Mouse (Mus musculus): ENCODE measurements at regions not wholly inside any gene's neighbourhood (a gene's known extent, or its start where the extent isn't known, plus 50 kb on each side); places are given as distances from the start of the nearest gene placed in this dataset.

- H3K9ac ChIP-seq (ENCODE audit: low read length) = no peak overlapping the region
- no peaks in the 10 kb centered on the region for H3K27me3 ChIP-seq (ENCODE audit: control insufficient read depth, insufficient read depth, low read length)
- no peaks in the 10 kb centered on the region for H3K36me3 ChIP-seq (ENCODE audit: control insufficient read depth, insufficient read depth, low read length)
- 76% methylated on average over 8 of the region's 8 CpGs for WGBS
- H3K27ac ChIP-seq (replicated peaks; ENCODE audit: low read depth, low read length) = no peak overlapping the region
- DNase-seq (ENCODE audit: low spot score) (no peak), ATAC-seq (ENCODE audit: insufficient number of reproducible peaks, low FRiP score, low TSS enrichment, low read depth) (no peak)
- no peak overlapping the region for H3K4me2 ChIP-seq (ENCODE audit: low read depth, severe bottlenecking)
- H3K4me3 ChIP-seq (ENCODE audit: low read depth, low read length) = no peak overlapping the region
- H3K4me1 ChIP-seq (ENCODE audit: control insufficient read depth, insufficient read depth, low read length) = no peaks in the 10 kb centered on the region
- H3K9me3 ChIP-seq (ENCODE audit: control insufficient read depth, low read length) = no peaks in the 10 kb centered on the region
Observed at GRCm38 (mm10) chr15:38414318-38415090, 989.1 kb downstream of the 4930447A16Rik start.

- Histone ChIP-seq H3K27ac (replicated peaks; ENCODE audit: low read depth, low read length) (no peak overlapping the region), H3K4me2 (ENCODE audit: low read depth, severe bottlenecking) (no peak overlapping the region), H3K27me3 (ENCODE audit: control insufficient read depth, insufficient read depth, low read length) (no peaks in the 10 kb centered on the region), H3K36me3 (ENCODE audit: control insufficient read depth, insufficient read depth, low read length) (no peaks in the 10 kb centered on the region), H3K9me3 (ENCODE audit: control insufficient read depth, low read length) (no peaks in the 10 kb centered on the region), H3K9ac (ENCODE audit: low read length) (no peak overlapping the region), H3K4me3 (ENCODE audit: low read depth, low read length) (no peak overlapping the region), H3K4me1 (ENCODE audit: control insufficient read depth, insufficient read depth, low read length) (no peaks in the 10 kb centered on the region)
- WGBS = 60% methylated on average over 2 of the region's 2 CpGs
- ATAC-seq (ENCODE audit: insufficient number of reproducible peaks, low FRiP score, low TSS enrichment, low read depth) (no peak), DNase-seq (ENCODE audit: low spot score) (no peak)
Observed at GRCm38 (mm10) chr15:38415091-38415486, 989.7 kb downstream of the 4930447A16Rik start.

- Histone ChIP-seq H3K4me3 (ENCODE audit: low read depth, low read length) (no peak overlapping the region), H3K27me3 (ENCODE audit: control insufficient read depth, insufficient read depth, low read length) (no peaks in the 10 kb centered on the region), H3K36me3 (ENCODE audit: control insufficient read depth, insufficient read depth, low read length) (no peaks in the 10 kb centered on the region), H3K4me2 (ENCODE audit: low read depth, severe bottlenecking) (no peak overlapping the region), H3K9ac (ENCODE audit: low read length) (no peak overlapping the region), H3K27ac (replicated peaks; ENCODE audit: low read depth, low read length) (no peak overlapping the region), H3K9me3 (ENCODE audit: control insufficient read depth, low read length) (no peaks in the 10 kb centered on the region), H3K4me1 (ENCODE audit: control insufficient read depth, insufficient read depth, low read length) (peaks cover 3% of the 10 kb centered on the region; the same call in 1 of the 2 replicates)
- 29% methylated on average over 7 of the region's 7 CpGs for WGBS
- no peak for DNase-seq (ENCODE audit: low spot score)
- ATAC-seq (ENCODE audit: insufficient number of reproducible peaks, low FRiP score, low TSS enrichment, low read depth) = no peak
Observed at GRCm38 (mm10) chr15:38419621-38420020, 994.3 kb downstream of the 4930447A16Rik start.

- H3K4me1 ChIP-seq (ENCODE audit: control insufficient read depth, insufficient read depth, low read length) = peaks cover 3% of the 10 kb centered on the region; the same call in 1 of the 2 replicates
- H3K36me3 ChIP-seq (ENCODE audit: control insufficient read depth, insufficient read depth, low read length) = no peaks in the 10 kb centered on the region
- H3K27me3 ChIP-seq (ENCODE audit: control insufficient read depth, insufficient read depth, low read length) = no peaks in the 10 kb centered on the region
- no peak overlapping the region for H3K4me3 ChIP-seq (ENCODE audit: low read depth, low read length)
- no peak overlapping the region for H3K4me2 ChIP-seq (ENCODE audit: low read depth, severe bottlenecking)
- WGBS = 20% methylated on average over 3 of the region's 3 CpGs
- ATAC-seq (ENCODE audit: insufficient number of reproducible peaks, low FRiP score, low TSS enrichment, low read depth) (no peak), DNase-seq (ENCODE audit: low spot score) (no peak)
- no peak overlapping the region for H3K9ac ChIP-seq (ENCODE audit: low read length)
- H3K27ac ChIP-seq (replicated peaks; ENCODE audit: low read depth, low read length) = no peak overlapping the region
- H3K9me3 ChIP-seq (ENCODE audit: control insufficient read depth, low read length) = no peaks in the 10 kb centered on the region
Observed at GRCm38 (mm10) chr15:38420784-38421183, 995.4 kb downstream of the 4930447A16Rik start.

- Histone ChIP-seq H3K4me2 (ENCODE audit: low read depth, severe bottlenecking) (no peak overlapping the region), H3K36me3 (ENCODE audit: control insufficient read depth, insufficient read depth, low read length) (no peaks in the 10 kb centered on the region), H3K27me3 (ENCODE audit: control insufficient read depth, insufficient read depth, low read length) (no peaks in the 10 kb centered on the region), H3K4me1 (ENCODE audit: control insufficient read depth, insufficient read depth, low read length) (peaks cover 3% of the 10 kb centered on the region; the same call in 1 of the 2 replicates), H3K27ac (replicated peaks; ENCODE audit: low read depth, low read length) (no peak overlapping the region), H3K9me3 (ENCODE audit: control insufficient read depth, low read length) (no peaks in the 10 kb centered on the region), H3K4me3 (ENCODE audit: low read depth, low read length) (no peak overlapping the region), H3K9ac (ENCODE audit: low read length) (no peak overlapping the region)
- WGBS = 80% methylated on average over 6 of the region's 6 CpGs
- ATAC-seq (ENCODE audit: insufficient number of reproducible peaks, low FRiP score, low TSS enrichment, low read depth) = no peak
- DNase-seq (ENCODE audit: low spot score) = no peak
Observed at GRCm38 (mm10) chr15:38422741-38423140, 997.4 kb downstream of the 4930447A16Rik start.

GRCm38 (mm10) chr15:38425506-38425905, 1000.2 kb downstream of the 4930447A16Rik start:
- Histone ChIP-seq H3K4me1 (ENCODE audit: control insufficient read depth, insufficient read depth, low read length) (peaks cover 3% of the 10 kb centered on the region; the same call in 1 of the 2 replicates), H3K27ac (replicated peaks; ENCODE audit: low read depth, low read length) (no peak overlapping the region), H3K4me3 (ENCODE audit: low read depth, low read length) (no peak overlapping the region), H3K27me3 (ENCODE audit: control insufficient read depth, insufficient read depth, low read length) (no peaks in the 10 kb centered on the region), H3K4me2 (ENCODE audit: low read depth, severe bottlenecking) (no peak overlapping the region), H3K9me3 (ENCODE audit: control insufficient read depth, low read length) (no peaks in the 10 kb centered on the region), H3K36me3 (ENCODE audit: control insufficient read depth, insufficient read depth, low read length) (no peaks in the 10 kb centered on the region), H3K9ac (ENCODE audit: low read length) (no peak overlapping the region)
- 74% methylated on average over 4 of the region's 4 CpGs for WGBS
- ATAC-seq (ENCODE audit: insufficient number of reproducible peaks, low FRiP score, low TSS enrichment, low read depth) (no peak), DNase-seq (ENCODE audit: low spot score) (no peak)

- Histone ChIP-seq H3K9ac (ENCODE audit: low read length) (no peak overlapping the region), H3K9me3 (ENCODE audit: control insufficient read depth, low read length) (no peaks in the 10 kb centered on the region), H3K27me3 (ENCODE audit: control insufficient read depth, insufficient read depth, low read length) (no peaks in the 10 kb centered on the region), H3K36me3 (ENCODE audit: control insufficient read depth, insufficient read depth, low read length) (no peaks in the 10 kb centered on the region), H3K4me1 (ENCODE audit: control insufficient read depth, insufficient read depth, low read length) (no peaks in the 10 kb centered on the region), H3K27ac (replicated peaks; ENCODE audit: low read depth, low read length) (no peak overlapping the region), H3K4me3 (ENCODE audit: low read depth, low read length) (no peak overlapping the region), H3K4me2 (ENCODE audit: low read depth, severe bottlenecking) (no peak overlapping the region)
- ATAC-seq (ENCODE audit: insufficient number of reproducible peaks, low FRiP score, low TSS enrichment, low read depth) = no peak
- 29% methylated on average over 1 of the region's 1 CpGs for WGBS
- no peak for DNase-seq (ENCODE audit: low spot score)
Observed at GRCm38 (mm10) chr15:38427966-38428365, 1002.6 kb downstream of the 4930447A16Rik start.

GRCm38 (mm10) chr15:38431668-38432067, 1006.3 kb downstream of the 4930447A16Rik start:
- ATAC-seq (ENCODE audit: insufficient number of reproducible peaks, low FRiP score, low TSS enrichment, low read depth) = no peak
- WGBS = 78% methylated on average over 2 of the region's 2 CpGs

More at GRCm38 (mm10) chr15:38431668-38432067, 1006.3 kb downstream of the 4930447A16Rik start:
- DNase-seq (ENCODE audit: low spot score) = no peak
- Histone ChIP-seq H3K4me1 (ENCODE audit: control insufficient read depth, insufficient read depth, low read length) (no peaks in the 10 kb centered on the region), H3K27ac (replicated peaks; ENCODE audit: low read depth, low read length) (no peak overlapping the region), H3K4me2 (ENCODE audit: low read depth, severe bottlenecking) (no peak overlapping the region), H3K36me3 (ENCODE audit: control insufficient read depth, insufficient read depth, low read length) (no peaks in the 10 kb centered on the region), H3K4me3 (ENCODE audit: low read depth, low read length) (no peak overlapping the region), H3K9ac (ENCODE audit: low read length) (no peak overlapping the region), H3K9me3 (ENCODE audit: control insufficient read depth, low read length) (peaks cover 5% of the 10 kb centered on the region; the same call in 1 of the 2 replicates), H3K27me3 (ENCODE audit: control insufficient read depth, insufficient read depth, low read length) (no peaks in the 10 kb centered on the region)
